Mouse (Mus musculus) frontal cortex, adult 2 months (tissue): ENCODE measurements at regions not wholly inside any gene's neighbourhood (a gene's known extent, or its start where the extent isn't known, plus 50 kb on each side); places are given as distances from the start of the nearest gene placed in this dataset.
A peak's percentile ranks its signal among the peaks of the same experiment; 100 is the strongest.

Experiments used
- DNase-seq, 2 experiments: peaks; one replicate each; pipeline ENCODE4 v3.0.0; 2022; ENCODE audit warnings: low spot score in 1 of 2; ENCODE audit errors: extremely low spot score in 1 of 2

DNA sequence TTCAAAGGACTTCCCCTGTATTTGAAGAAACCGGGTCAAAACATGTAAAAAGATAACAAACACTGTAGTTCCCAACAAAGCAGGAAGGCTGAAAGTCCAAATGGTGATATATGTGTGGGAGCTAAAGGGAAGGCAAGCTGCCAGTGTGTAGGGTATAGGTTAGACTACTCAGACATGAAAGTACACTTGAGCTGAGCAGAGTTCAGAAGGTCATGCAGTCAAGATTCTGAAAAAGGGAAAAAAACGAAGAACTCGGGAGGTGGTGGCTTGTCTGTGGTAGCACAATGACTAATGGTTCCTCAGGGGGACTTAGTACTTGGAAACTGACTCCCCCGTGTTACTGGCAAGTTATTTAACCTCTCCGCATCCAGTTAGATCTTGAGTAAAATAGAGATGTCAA lies 130.3 kb upstream of the Tent5a start:
- DNase-seq = no peak

- no peak for DNase-seq
These were observed 128.2 kb upstream of the Tent5a start for GRCm38 (mm10) chr9:85455382-85455781.

- DNase-seq = no peak
These were observed 125.2 kb upstream of the Tent5a start for GRCm38 (mm10) chr9:85452196-85452857.

- no peak for DNase-seq
These were observed 124.2 kb upstream of the Tent5a start for GRCm38 (mm10) chr9:85451349-85451748.

DNA sequence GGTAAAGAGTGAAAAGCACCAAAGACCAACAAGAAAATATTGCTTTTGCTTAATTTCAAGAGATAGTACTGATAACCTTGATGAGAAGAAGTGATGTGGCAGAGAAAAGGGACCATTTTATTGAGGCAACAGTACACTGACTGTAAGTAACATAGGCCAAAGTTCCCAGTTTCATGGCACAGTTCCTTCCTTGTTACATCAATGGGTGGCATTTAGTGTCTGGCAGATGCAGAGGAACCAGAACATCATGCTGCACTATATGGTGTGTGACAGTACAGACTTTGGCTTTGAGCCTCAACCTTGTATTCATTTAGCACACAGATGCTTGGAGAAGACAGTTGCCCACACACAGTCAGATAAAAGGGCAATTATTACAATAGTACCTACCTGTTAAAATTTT lies 123.7 kb upstream of the Tent5a start:
- DNase-seq = no peak

GRCm38 (mm10) chr9:85449493-85449892 lies 122.3 kb upstream of the Tent5a start:
- no peak for DNase-seq

DNA sequence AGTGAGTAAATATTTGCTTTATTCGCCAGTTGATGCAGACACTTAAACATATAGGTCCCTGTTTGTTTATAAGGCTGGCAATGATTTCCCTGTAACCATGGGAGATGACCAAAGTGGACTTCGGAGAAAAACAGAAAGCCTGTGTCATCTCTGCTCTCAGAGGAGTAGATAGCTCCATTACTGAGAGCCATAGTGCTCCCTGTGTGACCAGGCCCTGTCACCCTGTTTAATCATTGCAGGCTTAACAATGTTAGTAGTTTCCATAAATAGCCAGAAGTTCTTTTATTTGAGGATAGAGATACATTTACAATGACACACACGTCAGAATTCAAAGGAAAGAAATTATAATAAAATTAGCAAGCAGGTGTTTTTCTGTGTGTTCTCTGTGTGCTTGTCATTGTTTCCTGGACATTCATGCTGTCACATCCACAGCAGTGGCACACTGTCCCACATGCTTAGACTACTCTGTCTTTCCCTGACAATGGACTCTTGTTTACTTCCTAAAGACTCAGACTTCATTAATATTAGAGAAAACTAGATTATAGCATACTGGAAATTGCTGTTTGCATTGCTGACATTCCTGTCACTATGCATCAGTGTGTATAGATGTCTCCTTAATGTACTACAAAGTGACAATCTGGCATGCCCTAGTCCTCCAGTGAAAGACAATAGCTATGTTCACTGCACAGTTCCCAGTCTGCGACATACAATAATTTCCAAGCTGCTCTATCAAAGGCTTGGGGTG lies 115.8 kb upstream of the Tent5a start:
- no peak for DNase-seq

DNA sequence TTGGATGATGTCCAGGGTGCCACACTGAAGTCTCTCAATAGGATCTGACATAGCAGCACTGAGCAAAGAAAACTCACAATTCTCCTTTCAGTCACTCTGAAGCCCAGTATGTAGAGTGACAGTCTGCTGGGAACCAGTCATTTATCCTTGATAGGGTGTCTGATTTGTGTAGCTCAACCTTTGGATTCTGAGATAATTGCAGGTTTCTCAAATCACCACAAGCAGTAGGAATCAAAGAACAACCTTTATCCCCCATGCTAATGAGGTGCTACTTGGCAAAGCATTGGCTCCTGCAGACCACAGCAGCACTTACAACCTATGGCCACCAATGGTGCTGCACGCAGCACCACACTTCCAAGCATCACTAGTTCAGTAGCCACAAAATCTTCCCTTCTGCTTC lies 112.5 kb upstream of the Tent5a start:
- DNase-seq = no peak

DNA sequence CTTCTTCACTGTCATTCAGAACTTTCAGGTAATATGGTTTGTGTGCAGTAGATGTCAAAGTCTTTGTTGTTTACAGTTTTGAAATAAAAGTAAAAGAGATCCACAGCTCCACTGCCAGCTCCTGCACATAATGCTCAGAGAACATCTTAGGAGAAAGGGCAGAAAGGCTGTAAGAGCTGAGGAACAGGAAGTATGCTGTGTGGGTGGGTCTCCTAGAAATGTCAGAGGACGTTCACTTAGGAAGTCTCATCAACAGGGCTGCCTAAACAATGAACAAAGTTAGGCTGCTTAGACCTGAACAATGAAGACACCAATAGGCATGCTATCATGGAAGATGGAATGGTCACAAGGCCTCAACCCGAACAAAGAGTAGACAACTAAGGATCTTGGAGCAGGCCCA lies 105.1 kb upstream of the Tent5a start:
- DNase-seq = no peak

GRCm38 (mm10) chr9:85426809-85427208 lies 99.7 kb upstream of the Tent5a start:
- DNase-seq = no peak

DNA sequence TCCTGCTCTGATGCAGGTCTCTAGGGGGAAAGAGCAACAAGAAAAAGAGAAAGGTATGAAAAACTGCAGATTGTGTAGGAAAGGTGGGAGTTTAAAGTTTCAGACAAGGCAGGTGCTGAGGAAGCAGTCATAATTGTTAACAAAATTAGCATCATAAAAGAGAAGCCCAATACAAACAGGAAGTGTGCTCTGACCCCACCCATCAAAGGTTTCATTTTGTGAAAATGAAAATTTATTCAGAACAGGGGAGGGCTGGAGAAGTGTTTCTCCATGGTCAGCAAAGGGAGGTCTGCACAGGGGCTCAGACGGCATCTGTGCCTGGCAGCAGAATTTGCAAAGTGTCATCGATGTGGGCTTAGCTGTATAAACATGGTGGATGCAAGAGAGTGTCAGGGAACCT lies 96.8 kb upstream of the Tent5a start:
- DNase-seq = no peak

DNA sequence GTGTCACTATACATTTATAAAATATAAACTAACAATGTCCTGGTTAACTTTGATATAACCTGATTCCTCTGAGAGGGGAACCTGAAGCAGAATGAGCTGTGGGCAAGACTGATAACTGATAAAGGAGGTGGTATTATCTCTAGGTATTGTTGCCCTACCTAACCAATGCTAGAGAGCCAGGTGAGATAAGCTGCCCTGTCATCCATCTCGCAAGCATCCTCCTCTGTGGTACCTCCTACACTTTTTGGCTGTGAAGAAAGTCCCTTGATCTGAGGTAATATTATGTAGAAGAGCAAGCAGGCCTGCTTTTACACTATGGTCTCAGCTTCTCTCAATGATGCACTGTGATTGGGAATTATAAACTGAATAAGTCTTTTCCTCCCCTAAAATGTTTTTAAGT lies 87.2 kb upstream of the Tent5a start:
- DNase-seq = no peak

DNA sequence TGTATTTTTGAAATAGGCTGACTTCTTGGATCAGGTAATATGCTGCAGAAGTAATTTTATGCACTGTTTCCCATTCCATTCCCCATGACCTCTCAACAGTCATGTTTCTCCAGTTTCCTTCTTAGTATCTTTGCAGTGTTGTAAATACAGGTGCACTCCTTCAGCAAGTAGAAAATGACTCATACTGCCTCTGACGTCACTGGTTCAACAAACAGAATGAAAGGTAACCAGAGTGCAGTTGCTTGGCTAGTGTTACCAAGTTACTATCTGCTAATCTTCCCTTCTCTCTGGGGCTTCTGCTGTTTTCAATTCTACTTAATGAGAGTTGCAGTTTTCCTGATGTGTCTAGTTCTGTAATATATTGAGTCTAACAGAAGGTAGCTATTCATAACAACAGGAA lies 86.7 kb upstream of the Tent5a start:
- no peak for DNase-seq

- peak; percentile 70 to 82 for DNase-seq
These were observed 83.6 kb upstream of the Tent5a start for GRCm38 (mm10) chr9:85410643-85411296.

DNA sequence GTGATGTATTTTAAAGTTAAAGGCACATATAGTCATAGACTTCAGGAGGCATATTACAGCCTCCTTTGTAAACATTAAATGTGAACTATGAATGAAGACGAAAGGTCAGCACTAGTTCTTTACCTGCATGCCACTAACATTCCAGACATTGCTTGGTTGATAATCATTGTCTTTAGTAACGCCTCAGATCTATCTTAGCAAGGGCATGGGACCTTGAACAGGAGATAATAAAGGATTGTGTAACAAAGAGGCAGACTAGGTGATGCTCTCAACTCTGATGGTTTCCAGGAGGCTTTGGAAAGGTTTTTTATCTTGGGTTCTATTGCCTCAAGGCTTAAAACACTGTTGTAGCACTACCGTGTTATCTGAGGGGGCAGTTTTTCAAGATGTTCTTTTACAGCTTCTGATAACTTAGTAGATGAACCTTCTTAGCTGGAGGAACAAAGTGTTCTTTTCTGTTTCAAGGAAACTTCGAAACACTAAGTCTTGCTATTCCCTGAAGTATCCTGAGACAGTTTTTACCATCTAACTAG lies 82.9 kb upstream of the Tent5a start:
- no peak for DNase-seq

- DNase-seq = no peak
These were observed 81.3 kb upstream of the Tent5a start for GRCm38 (mm10) chr9:85408461-85408860.

- DNase-seq = no peak
These were observed 80.4 kb upstream of the Tent5a start for GRCm38 (mm10) chr9:85407592-85407991.

GRCm38 (mm10) chr9:85401736-85402135 lies 74.6 kb upstream of the Tent5a start:
- no peak for DNase-seq

DNA sequence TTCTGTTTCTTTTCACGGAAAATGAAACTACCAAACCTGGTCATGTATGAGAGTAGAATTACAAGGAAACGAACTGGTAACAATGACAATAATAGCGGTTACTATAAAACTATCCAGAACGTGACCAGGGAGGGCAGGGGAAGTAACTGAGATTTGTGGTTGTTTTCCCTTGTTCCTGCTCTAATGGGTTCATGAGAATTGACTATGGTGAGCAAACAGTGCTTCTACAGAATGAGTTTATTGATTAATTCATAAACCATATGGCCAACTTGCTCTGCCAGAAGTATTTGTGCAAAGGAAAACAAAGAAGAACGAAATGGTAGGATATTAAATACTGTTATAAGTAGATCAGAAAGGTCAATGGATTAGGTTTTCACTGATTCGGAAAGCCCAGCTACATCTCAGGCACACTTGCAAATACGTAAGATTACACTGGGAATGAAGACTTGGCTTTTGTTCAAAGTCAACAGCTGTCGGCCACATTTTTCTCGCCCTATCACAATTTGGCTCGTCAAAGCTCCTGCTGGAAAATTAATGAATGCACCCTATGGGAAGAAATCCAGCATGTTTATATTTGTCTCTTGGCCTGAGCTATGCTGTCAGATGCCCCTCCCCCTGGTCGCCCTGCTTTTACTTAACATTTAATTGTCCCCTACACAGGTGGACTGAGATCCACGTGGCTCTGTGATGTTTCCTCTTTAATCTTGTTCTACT lies 73.6 kb upstream of the Tent5a start:
- DNase-seq = no peak

- no peak for DNase-seq
These were observed 67.8 kb upstream of the Tent5a start for GRCm38 (mm10) chr9:85394975-85395374.

GRCm38 (mm10) chr9:85391283-85391682 lies 64.1 kb upstream of the Tent5a start:
- no peak for DNase-seq
